Mouse (Mus musculus): ENCODE data around the gene Vamp1.

Vamp1 gene

GRCm38 (mm10) chr6:125215148-125215954 is at the start of gene Vamp1:
TSS of gene Vamp1 (plus strand) at chr6:125215551.
- peak; percentile 93 for DNase-seq

- peak; percentile 24 for DNase-seq
Observed at GRCm38 (mm10) chr6:125166051-125166751, 49.1 kb upstream of the Vamp1 start, which contains the start of gene Gapdh. TSS of gene Gapdh (minus strand) at chr6:125166467.

- DNase-seq, result no peak
Observed at GRCm38 (mm10) chr6:125166861-125167650, 48.3 kb upstream of the Vamp1 start.

GRCm38 (mm10) chr6:125168086-125168485 is 47.3 kb upstream of the Vamp1 start:
- no peak for DNase-seq

- DNase-seq, result no peak
Observed at GRCm38 (mm10) chr6:125170194-125170593, 45.2 kb upstream of the Vamp1 start.

GRCm38 (mm10) chr6:125172474-125172873 is 42.9 kb upstream of the Vamp1 start:
- no peak for DNase-seq

- DNase-seq, result no peak
Observed at GRCm38 (mm10) chr6:125173256-125173655, 42.1 kb upstream of the Vamp1 start.

- DNase-seq, result no peak
Observed at GRCm38 (mm10) chr6:125175469-125175868, 39.9 kb upstream of the Vamp1 start.

- no peak for DNase-seq
Observed at GRCm38 (mm10) chr6:125179601-125180000, 35.8 kb upstream of the Vamp1 start.

- no peak for DNase-seq
Observed at GRCm38 (mm10) chr6:125182133-125182532, 33.2 kb upstream of the Vamp1 start.

GRCm38 (mm10) chr6:125186203-125186602 is 29.1 kb upstream of the Vamp1 start:
- DNase-seq, result no peak

- DNase-seq, result no peak
Observed at GRCm38 (mm10) chr6:125190816-125191215, 24.5 kb upstream of the Vamp1 start.

- DNase-seq, result peak; percentile 98
Observed at GRCm38 (mm10) chr6:125191332-125192015, 23.9 kb upstream of the Vamp1 start, which contains the start of the genes Ncapd2 and Mrpl51. TSS of gene Ncapd2 (minus strand) at chr6:125191701. TSS of gene Mrpl51 (plus strand) at chr6:125191801.

- peak; percentile 88 for DNase-seq
Observed at GRCm38 (mm10) chr6:125192016-125192714, 23.2 kb upstream of the Vamp1 start.

GRCm38 (mm10) chr6:125192841-125193240 is 22.5 kb upstream of the Vamp1 start:
- DNase-seq, result no peak

GRCm38 (mm10) chr6:125193390-125193789 is 22.0 kb upstream of the Vamp1 start:
- no peak for DNase-seq

- DNase-seq, result no peak
Observed at GRCm38 (mm10) chr6:125195541-125196075, 19.7 kb upstream of the Vamp1 start.

GRCm38 (mm10) chr6:125196301-125196700 is 19.1 kb upstream of the Vamp1 start:
- DNase-seq, result no peak

GRCm38 (mm10) chr6:125197166-125197565 is 18.2 kb upstream of the Vamp1 start:
- no peak for DNase-seq

- no peak for DNase-seq
Observed at GRCm38 (mm10) chr6:125210436-125210835, 4.9 kb upstream of the Vamp1 start.

- no peak for DNase-seq
Observed at GRCm38 (mm10) chr6:125212621-125213020, 2.7 kb upstream of the Vamp1 start.

GRCm38 (mm10) chr6:125213129-125213528 is 2.2 kb upstream of the Vamp1 start:
- no peak for DNase-seq

Measured in thymus, postnatal 25 days (tissue).